Mouse (Mus musculus): Measurements from ENCODE around the gene Ywhag.

Gene Ywhag

GRCm38 (mm10) chr5:135934481-135935175, at the start of gene Ywhag:
Gene Ywhag (minus strand): TSS chr5:135934616.
- in situ Hi-C loops (cut with MboI, MseI) = no loop called here

GRCm38 (mm10) chr5:135982398-135982797, 48.0 kb upstream of the Ywhag start:
- in situ Hi-C loops (cut with MboI, MseI) = no loop called here

DNA sequence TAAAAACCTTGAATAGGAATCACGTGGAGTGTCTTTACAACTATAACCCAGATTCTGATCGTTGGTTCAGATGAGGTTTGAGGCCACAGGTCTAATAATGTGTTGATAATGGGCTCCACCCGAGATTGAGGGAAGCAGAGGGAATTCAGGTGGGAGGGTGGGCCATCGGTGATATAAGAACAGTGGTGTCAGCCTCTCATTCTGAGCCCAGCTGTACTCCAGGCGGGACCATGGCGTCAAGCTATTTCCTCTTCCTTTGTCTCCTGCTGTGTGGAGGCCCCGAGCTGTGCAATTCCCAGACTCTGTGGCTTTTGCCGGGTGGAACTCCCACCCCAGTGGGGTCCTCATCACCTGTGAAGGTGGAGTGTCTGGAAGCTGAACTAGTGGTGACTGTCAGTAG, 45.5 kb upstream of the Ywhag start, which contains the start of gene Zp3:
Gene Zp3 (plus strand): TSS at position 196 of the 400 bp plus-strand sequence.
- in situ Hi-C loops (cut with MboI, MseI) = loop anchor here (5.0 kb wide), 1 partner anchor 77 kb away; no protein-coding TSS in a partner anchor

DNA sequence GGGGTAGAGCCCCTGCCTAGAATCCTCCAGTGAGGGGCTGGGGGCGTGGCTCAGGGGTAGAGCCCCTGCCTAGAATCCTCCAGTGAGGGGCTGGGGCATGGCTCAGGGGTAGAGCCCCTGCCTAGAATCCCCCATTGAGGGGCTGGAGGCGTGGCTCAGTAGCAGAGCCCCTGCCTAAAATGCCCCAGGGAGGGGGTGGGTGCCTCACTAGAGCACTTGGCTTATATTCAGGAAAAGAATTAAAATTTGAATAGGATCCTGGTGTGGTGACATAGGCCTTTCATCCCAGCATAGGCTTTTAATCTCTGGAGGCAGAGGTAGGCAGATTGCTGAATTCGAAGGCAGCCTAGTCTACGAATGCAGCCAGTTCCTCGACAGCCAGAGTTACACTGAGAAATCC, 45.0 kb upstream of the Ywhag start:
- in situ Hi-C loops (cut with MboI, MseI) = loop anchor here (5.0 kb wide), 1 partner anchor 78 kb away; no protein-coding TSS in a partner anchor

DNA sequence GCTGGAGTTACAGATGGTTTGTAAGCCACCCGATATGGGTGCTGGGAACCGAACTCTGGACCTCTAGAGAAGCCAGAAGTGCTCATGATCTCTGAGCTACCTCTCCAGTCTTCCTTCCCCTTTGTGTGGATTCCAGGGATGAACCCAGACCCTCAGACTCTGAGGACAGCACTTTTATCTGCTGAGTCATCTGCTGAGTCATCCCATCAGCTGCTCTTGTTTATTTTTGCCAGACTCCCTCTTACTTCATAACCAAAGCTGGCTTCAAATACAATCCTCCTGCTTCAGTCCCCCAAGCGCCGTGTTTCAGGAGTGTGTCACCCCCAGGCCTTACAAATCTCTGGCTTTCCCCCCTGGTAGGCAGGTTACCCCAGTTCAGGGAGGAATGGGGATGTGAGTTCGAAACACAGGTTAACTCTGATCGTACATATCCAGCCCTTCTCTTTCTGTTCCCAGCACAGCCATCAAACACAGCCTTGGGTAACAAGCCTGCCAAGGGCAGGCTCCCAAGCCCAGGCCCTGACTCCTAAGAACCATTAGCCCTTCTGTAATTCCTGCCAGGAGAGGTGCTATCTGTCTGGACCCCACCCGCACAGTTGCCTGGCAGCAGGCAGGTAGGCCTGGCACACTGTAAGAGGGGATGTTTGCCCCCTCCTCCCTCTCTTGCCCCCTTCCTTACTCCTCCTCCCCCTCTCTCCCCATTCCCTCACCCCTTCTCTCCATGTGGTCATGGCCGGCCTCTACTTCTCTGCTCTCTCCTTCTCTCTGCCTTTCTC, 41.7 kb upstream of the Ywhag start:
- in situ Hi-C loops (cut with MboI, MseI) = loop anchor here (5.0 kb wide), 1 partner anchor 81 kb away; no protein-coding TSS in a partner anchor

- in situ Hi-C loops (cut with MboI, MseI) = no loop called here
Measured at GRCm38 (mm10) chr5:135974365-135974764, 39.9 kb upstream of the Ywhag start, which contains the start of gene Ssc4d. Gene Ssc4d (minus strand): TSS chr5:135974531.

- in situ Hi-C loops (cut with MboI, MseI) = no loop called here
Measured at GRCm38 (mm10) chr5:135971876-135972275, 37.5 kb upstream of the Ywhag start.

- in situ Hi-C loops (cut with MboI, MseI) = no loop called here
Measured at GRCm38 (mm10) chr5:135970247-135970646, 35.8 kb upstream of the Ywhag start.

GRCm38 (mm10) chr5:135968781-135969180, 34.4 kb upstream of the Ywhag start:
- in situ Hi-C loops (cut with MboI, MseI) = no loop called here

DNA sequence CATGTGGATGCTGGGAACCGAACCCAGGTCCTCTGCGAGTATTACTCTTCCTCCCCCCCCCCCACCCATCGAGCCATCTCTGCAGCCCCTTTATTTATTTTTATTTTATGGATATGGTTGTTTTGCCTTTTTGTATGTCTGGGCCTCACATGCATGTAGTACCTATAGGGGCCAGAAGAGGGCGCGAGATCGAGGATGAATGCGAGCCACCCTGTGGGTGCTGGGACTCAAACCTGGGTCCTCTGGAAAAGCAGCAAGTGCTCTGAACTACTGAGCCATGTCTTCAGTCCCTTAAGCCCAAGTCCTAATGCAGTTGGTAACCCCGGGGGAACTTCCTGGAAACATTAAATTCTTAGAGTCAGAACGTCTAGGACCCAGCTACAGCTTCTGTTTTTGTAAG, 32.5 kb upstream of the Ywhag start:
- in situ Hi-C loops (cut with MboI, MseI) = no loop called here

DNA sequence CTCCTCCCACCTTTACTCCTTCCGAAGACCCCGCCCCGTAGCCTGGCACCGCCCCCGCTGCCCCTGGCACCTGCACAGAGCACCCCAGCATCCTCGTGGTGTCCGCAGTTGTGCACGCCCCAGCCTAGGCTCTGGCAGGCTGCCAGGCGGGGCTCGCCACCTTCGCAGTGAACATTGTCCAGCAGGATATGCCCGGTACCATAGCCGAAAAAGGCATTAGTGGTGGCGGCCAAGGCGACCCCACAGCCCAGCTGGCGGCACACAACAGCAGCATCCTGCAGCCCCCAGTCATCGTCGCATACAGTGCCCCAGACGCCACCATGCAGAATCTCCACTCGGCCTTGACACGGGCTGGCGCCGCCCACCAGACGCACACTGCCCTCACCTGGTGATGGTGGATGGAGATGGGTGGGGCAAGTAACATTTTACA, 31.1 kb upstream of the Ywhag start:
- in situ Hi-C loops (cut with MboI, MseI) = no loop called here

- in situ Hi-C loops (cut with MboI, MseI) = no loop called here
Measured at GRCm38 (mm10) chr5:135963280-135963627, 28.8 kb upstream of the Ywhag start.

DNA sequence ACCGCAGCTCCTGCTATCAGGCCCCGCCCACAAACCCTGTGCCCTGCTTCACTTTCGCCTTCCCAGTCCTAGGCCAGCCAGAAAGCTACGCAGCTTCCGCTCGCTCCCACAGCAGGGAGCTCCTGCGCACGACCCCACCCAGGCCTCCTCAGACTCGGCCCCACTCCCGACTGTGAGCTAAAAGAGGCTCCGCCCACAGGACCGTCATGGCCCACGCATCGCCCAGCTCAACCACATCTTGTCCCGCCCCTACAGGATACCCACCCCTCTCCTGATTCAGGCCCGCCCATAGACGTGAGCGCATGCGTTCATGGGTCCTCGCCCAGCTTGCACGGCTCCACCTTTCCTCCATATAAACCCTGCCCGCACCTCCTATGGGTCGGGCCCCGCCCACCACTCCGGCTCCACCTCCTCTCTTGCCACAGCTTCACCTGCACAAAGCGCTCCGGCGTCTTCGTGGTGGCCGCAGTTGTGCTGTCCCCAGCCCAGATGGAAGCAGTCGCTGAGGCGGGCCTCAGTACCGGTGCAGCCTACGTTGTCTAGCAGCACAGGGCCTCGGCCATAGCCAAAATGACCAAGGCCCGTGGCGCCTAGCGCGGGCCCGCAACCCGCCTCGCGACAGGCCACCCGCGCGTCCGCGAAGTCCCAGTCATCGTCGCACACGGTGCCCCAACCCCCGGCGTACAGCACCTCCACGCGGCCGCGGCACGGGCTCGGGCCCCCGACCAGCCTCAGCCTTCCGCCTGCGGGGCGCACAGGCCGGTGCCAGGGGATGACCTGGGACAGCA, 28.3 kb upstream of the Ywhag start:
- in situ Hi-C loops (cut with MboI, MseI) = no loop called here

- in situ Hi-C loops (cut with MboI, MseI) = no loop called here
Measured at GRCm38 (mm10) chr5:135962125-135962491, 27.7 kb upstream of the Ywhag start.

GRCm38 (mm10) chr5:135960909-135961635, 26.7 kb upstream of the Ywhag start:
- in situ Hi-C loops (cut with MboI, MseI) = no loop called here

GRCm38 (mm10) chr5:135959911-135960310, 25.5 kb upstream of the Ywhag start:
- in situ Hi-C loops (cut with MboI, MseI) = loop anchor here (5.0 kb wide), 1 partner anchor 32 kb away; the partner anchor contains the start of gene Dtx2

GRCm38 (mm10) chr5:135958367-135958766, 24.0 kb upstream of the Ywhag start:
- in situ Hi-C loops (cut with MboI, MseI) = loop anchor here (5.0 kb wide), 1 partner anchor 34 kb away; the partner anchor contains the start of gene Dtx2

DNA sequence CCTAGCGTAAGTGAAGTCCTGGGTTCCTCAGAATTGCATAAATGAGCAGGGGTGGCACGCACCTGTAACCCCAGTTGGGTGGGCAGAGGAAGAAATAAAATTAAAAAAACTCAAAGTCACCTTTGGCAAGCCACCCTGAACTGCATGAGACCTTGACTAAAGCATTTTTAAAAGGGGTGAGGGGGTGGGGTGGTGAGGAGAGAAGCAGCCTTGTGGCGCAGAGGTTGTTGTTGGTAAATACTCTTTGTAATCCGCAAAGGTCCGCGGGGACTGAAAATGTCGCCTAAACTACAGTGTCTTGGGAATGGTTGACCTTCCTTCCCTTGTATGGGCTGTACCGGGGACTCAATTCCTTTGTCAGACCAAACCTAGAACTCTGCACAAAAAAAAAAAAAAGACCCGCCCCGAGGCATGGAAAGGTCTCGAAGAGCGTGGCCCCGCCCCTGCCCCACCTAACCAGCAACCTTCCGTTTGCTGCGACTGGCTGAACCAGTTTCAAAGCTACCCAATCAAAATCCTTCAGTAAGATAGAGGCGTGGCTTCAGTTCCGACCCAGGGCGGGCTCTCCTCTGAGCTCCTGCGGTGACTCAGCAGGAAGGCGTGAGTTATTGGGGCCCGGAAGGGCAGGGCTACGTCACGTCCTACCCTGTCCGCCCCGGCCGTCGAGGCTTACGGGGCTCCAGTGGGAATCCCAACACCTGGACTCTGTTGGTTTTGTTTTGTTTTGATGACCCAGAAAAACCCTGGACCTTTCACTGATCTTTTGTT, 23.0 kb upstream of the Ywhag start:
- in situ Hi-C loops (cut with MboI, MseI) = loop anchor here (5.0 kb wide), 1 partner anchor 35 kb away; the partner anchor contains the start of gene Dtx2

DNA sequence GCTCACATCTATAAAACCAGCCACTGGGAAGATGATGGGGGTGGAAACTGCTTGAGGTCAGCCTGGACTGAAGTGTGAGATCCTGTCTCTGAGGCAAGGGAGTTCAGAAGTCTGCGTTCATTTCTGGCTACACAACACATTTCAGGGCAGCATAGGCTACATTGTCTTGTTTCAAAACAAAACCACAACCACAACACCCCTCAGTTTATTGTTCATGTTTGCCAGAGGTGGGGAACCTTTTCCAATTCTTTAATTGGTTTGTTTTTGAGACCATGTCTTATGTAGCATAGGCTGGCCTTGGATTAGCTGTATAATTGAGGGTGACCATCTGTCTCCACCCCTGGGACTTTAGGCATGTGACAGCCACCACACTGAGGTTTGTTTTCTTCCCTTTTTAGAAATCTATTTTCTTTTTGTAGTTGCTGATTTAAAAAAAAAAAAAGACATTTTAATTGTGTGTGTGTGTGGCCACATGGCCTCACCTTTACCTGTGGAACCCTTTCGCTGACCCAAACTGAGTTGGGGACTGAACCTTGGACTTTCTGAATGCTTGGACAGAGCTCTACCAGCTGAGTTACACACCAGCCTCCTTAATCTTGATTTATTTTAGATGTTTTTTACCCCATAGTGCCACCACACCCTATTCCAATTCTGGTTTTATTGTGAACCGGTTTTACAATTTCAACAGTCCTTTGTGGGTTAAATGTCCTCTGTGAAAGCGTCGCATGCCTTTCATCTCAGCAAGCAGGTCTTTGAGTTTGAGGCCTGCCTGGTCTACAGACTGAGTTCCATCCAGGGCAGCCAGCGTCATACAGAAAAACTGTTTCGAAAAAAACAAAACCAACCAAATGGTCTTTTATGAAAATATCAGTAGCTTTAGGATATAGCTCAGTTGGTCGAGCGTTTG, 22.1 kb upstream of the Ywhag start:
- in situ Hi-C loops (cut with MboI, MseI) = loop anchor here (5.0 kb wide), 1 partner anchor 36 kb away; the partner anchor contains the start of gene Dtx2

Measured in regulatory T cell (primary cell).